Comparison of ENCODE assay signal across 8 mouse cellular contexts in the genomic region with DNA sequence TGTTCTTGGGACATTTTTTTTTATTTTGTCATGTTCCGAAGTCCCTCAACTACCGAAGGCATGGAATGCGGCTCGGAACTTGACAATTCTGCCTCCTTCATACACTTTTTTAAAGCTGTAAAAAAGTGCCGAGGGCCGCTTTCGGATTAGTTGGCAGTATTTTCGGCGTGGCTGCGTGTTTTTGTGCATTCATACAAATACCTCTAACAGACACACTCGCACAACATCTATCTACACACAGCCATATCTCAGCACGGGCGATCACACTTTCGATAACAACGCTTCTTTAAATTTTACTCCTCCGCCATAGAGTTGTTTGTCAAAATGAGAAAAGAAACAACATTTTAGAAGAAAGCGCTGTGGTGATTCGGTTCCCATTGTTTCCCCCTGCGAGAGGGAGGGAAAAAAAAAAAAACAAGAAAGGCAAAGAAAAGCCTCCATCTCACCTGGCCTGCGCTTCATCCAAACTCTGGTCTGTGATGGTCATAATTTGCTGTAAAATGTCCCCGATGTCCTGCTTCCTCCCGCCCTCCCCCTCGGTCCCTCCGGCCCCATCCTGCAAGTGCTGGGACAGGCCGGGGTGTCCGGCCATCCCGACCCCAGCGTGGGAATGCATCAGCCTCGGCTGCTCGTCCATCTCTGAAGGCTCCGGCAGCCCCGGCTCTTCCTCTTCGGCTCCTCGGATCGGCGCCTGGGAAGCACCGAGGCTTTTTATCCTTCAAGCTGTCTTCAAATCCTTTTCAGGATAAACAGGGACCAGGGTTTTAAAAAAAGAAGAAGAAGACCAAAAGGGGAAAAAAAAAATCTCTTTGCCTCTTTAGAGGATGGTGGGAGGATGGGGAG. TPM values are rescaled to one million over a fixed set of nuclear protein-coding genes. Genes with fewer than 3 reads are reported as not detected.
DNase-seq lines count a peak whose midpoint lies in the region; ATAC-seq and TF ChIP-seq lines count a peak whose summit lies in the region.

No protein-coding gene starts in this region.

- TF ChIP-seq CTCF in stomach, postnatal 0 days (IDR thresholded peaks at IDR 0.05; ENCODE audit: low read depth), result no peak

- peak; percentile 26 for DNase-seq in thymus, postnatal 4 days
- no peak for DNase-seq in thymus, postnatal 0 days (ENCODE audit: low spot score)
- DNase-seq in cerebellum, postnatal 14 days, result peak; percentile 66 to 73
- peak; percentile 57 to 73 for DNase-seq in heart, adult 18-20 months
- peak; percentile 59 to 62 for DNase-seq in lung, postnatal 4 days
- peak; percentile 50 for DNase-seq in stomach, postnatal 0 days (ENCODE audit: low spot score)
- DNase-seq in layer of hippocampus, adult 9-11 months, result no peak

- peak overlapping the region; percentile 99 for H3K27ac ChIP-seq in kidney, embryonic 15.5 days
- H3K27ac ChIP-seq in stomach, postnatal 0 days (replicated peaks), result peak overlapping the region; percentile 97

- peak overlapping the region; percentile 62 for H3K4me2 ChIP-seq in kidney, embryonic 15.5 days
- peak overlapping the region; percentile 68 for H3K4me2 ChIP-seq in stomach, postnatal 0 days (replicated peaks; ENCODE audit: low read depth)

- ATAC-seq in kidney, embryonic 15.5 days (replicated peaks; ENCODE audit: low FRiP score), result no peak
- no peak for ATAC-seq in stomach, postnatal 0 days (ENCODE audit: low FRiP score, low TSS enrichment)

- H3K36me3 ChIP-seq in kidney, embryonic 15.5 days, result no peaks in the 10 kb centered on the region
- H3K36me3 ChIP-seq in stomach, postnatal 0 days (ENCODE audit: control insufficient read depth, insufficient read depth, low read length), result no peaks in the 10 kb centered on the region

- peak overlapping the region; percentile 97 for H3K9ac ChIP-seq in kidney, embryonic 15.5 days
- H3K9ac ChIP-seq in stomach, postnatal 0 days (ENCODE audit: low read length), result peak overlapping the region; percentile 82

- no peak for TF ChIP-seq EP300 in stomach, postnatal 0 days (optimal IDR thresholded peaks at IDR 0.05)

- peak overlapping the region; percentile 88 for H3K4me3 ChIP-seq in kidney, embryonic 15.5 days (replicated peaks)
- peak overlapping the region; percentile 71 for H3K4me3 ChIP-seq in stomach, postnatal 0 days (ENCODE audit: low read depth, low read length)

- H3K4me1 ChIP-seq in kidney, embryonic 15.5 days, result peaks cover 12% of the 10 kb centered on the region; the same call in 1 of the 2 replicates
- 0 out of 2 replicates have a peak, but pooled peaks cover 4% of the 10 kb centered on the region for H3K4me1 ChIP-seq in stomach, postnatal 0 days (replicated peaks; ENCODE audit: control insufficient read depth, insufficient read depth)

- under 1% methylated on average over 37 of the region's 37 CpGs for WGBS in kidney, embryonic 15.5 days
- under 1% methylated on average over 37 of the region's 37 CpGs for WGBS in stomach, postnatal 0 days

- no peaks in the 10 kb centered on the region for H3K27me3 ChIP-seq in kidney, embryonic 15.5 days
- H3K27me3 ChIP-seq in stomach, postnatal 0 days (ENCODE audit: control insufficient read depth, insufficient read depth, low read length), result no peaks in the 10 kb centered on the region

- H3K9me3 ChIP-seq in kidney, embryonic 15.5 days (replicated peaks), result no peaks in the 10 kb centered on the region
- no peaks in the 10 kb centered on the region for H3K9me3 ChIP-seq in stomach, postnatal 0 days (ENCODE audit: control insufficient read depth, low read length)

RNA-seq across cellular contexts. Expression of gene Pbx1, which starts 1.0 kb away (rescaled TPM):
- 4.6 and 5.8 TPM in 2 replicates for polyA plus RNA-seq in thymus, postnatal 0 days (2015; fragmentation: Nextera tagmentation; extraction: Ambion mirVana)
- total RNA-seq in heart, adult 18-20 months (2021), result 10 to 100 TPM; 49.2 to 51.9 TPM
- polyA plus RNA-seq in kidney, embryonic 15.5 days (2015; fragmentation: Nextera tagmentation; extraction: Ambion mirVana), result 81.9 and 84.5 TPM in 2 replicates
- 23.1 and 23.2 TPM in 2 replicates for polyA plus RNA-seq in stomach, postnatal 0 days (2015; fragmentation: Nextera tagmentation; extraction: Ambion mirVana)

Comparison
In these comparisons a context has a peak if more than half of its experiments do, and no peak if none do; other contexts are left out.
1. DNase-seq: peak in thymus, postnatal 4 days (single experiment), cerebellum, postnatal 14 days (2 of 2), heart, adult 18-20 months (2 of 2), lung, postnatal 4 days (2 of 2) and stomach, postnatal 0 days (single experiment); none in thymus, postnatal 0 days (single experiment) and layer of hippocampus, adult 9-11 months (single experiment).